Mouse (Mus musculus) lung, adult 2 months (tissue): ENCODE data around the gene Snrpd3. TPM values are rescaled to one million over a fixed set of nuclear protein-coding genes. Genes with fewer than 3 reads are reported as not detected.

Experiments used
- DNase-seq: peaks from one replicate; pipeline ENCODE4 v3.0.0; 2022
- H3K4me1 ChIP-seq: fragments of 200-500 bp; 2 replicates; pipeline ENCODE4 v1.6.1; 2011; ENCODE audit warnings: low read length; ENCODE audit not compliant: control insufficient read depth, insufficient read depth
- H3K4me3 ChIP-seq: fragments of 200-500 bp; replicated peaks from 2 replicates; pipeline ENCODE3; 2011; ENCODE audit warnings: low read depth, mild to moderate bottlenecking, control low read depth, low read length; ENCODE audit errors: extremely low read depth
- CTCF ChIP-seq: fragments of 200-500 bp; IDR thresholded peaks from 2 replicates; pipeline ENCODE4 v1.5.1; 2011; ENCODE audit warnings: mild to moderate bottlenecking, low read length, control low read depth; ENCODE audit not compliant: insufficient read depth
- POLR2A ChIP-seq: fragments of 200-500 bp; IDR thresholded peaks from 2 replicates; pipeline ENCODE4 v1.6.1; 2011; ENCODE audit warnings: low read depth, mild to moderate bottlenecking, control low read depth, low read length, borderline replicate concordance; ENCODE audit errors: extremely low read depth
- WGBS: fragments of 180-500 bp; shearing (Covaris S2); methylation state at CpG from one replicate; pipeline ENCODE4 v1.1.7; 2018; 5-methylcytosine and 5-hydroxymethylcytosine counted together
- polyA plus RNA-seq: library from polyadenylated mRNA; depleted of rRNA; stranded (reverse); fragments of >200 nt; gene quantifications from 2 replicates; pipeline ENCODE4 v1.2.3, GENCODE M21; 2012

The Snrpd3 gene
- polyA plus RNA-seq, 1 experiment = 17.2 TPM

- no peak for TF ChIP-seq CTCF
- no peak for TF ChIP-seq POLR2A
- no peak overlapping the region for H3K4me3 ChIP-seq
- no peaks in the 10 kb centered on the region for H3K4me1 ChIP-seq
- no peak for DNase-seq
- WGBS = 82% methylated on average over 13 of the region's 13 CpGs
These were observed 35.5 kb downstream of the Snrpd3 start for GRCm38 (mm10) chr10:75552701-75553450.

GRCm38 (mm10) chr10:75554090-75554489 lies 36.7 kb downstream of the Snrpd3 start:
- peaks cover under 1% of the 10 kb centered on the region; the same call in 1 of the 2 replicates for H3K4me1 ChIP-seq
- TF ChIP-seq POLR2A (no peak), CTCF (no peak)
- 88% methylated on average over 8 of the region's 8 CpGs for WGBS
- no peak overlapping the region for H3K4me3 ChIP-seq
- DNase-seq = no peak

- WGBS = 81% methylated on average over 6 of the region's 6 CpGs
- Histone ChIP-seq H3K4me1 (peaks cover 7% of the 10 kb centered on the region), H3K4me3 (no peak overlapping the region)
- no peak for DNase-seq
- TF ChIP-seq POLR2A = no peak
- no peak for TF ChIP-seq CTCF
These were observed 38.2 kb downstream of the Snrpd3 start for GRCm38 (mm10) chr10:75555557-75555956.

- TF ChIP-seq POLR2A = no peak
- TF ChIP-seq CTCF = no peak
- DNase-seq = no peak
- Histone ChIP-seq H3K4me1 (peaks cover 7% of the 10 kb centered on the region), H3K4me3 (no peak overlapping the region)
- WGBS = 63% methylated on average over 9 of the region's 9 CpGs
These were observed 38.7 kb downstream of the Snrpd3 start for GRCm38 (mm10) chr10:75556026-75556425.

- peaks cover 7% of the 10 kb centered on the region for H3K4me1 ChIP-seq
- 53% methylated on average over 3 of the region's 3 CpGs for WGBS
- H3K4me3 ChIP-seq = no peak overlapping the region
- TF ChIP-seq POLR2A = no peak
- no peak for TF ChIP-seq CTCF
- DNase-seq = no peak
These were observed 41.2 kb downstream of the Snrpd3 start for GRCm38 (mm10) chr10:75558515-75558914.

- 10% methylated on average over 14 of the region's 14 CpGs for WGBS
- no peak overlapping the region for H3K4me3 ChIP-seq
- TF ChIP-seq POLR2A (no peak), CTCF (no peak)
These were observed 41.8 kb downstream of the Snrpd3 start for GRCm38 (mm10) chr10:75559041-75559675.

GRCm38 (mm10) chr10:75559676-75560548 lies 42.6 kb downstream of the Snrpd3 start, which contains the start of gene Lrrc75b:
Gene Lrrc75b, minus strand, starts transcription at chr10:75560330.
- 1% methylated on average over 74 of the region's 75 CpGs for WGBS
- peak within 1 kb of the TSS; percentile 8 for H3K4me3 ChIP-seq
- TF ChIP-seq POLR2A (no peak), CTCF (no peak)
- H3K4me1 ChIP-seq = peaks cover 7% of the 10 kb centered on the region
- peak; percentile 30 for DNase-seq

More at GRCm38 (mm10) chr10:75559041-75559675, 41.8 kb downstream of the Snrpd3 start:
- peaks cover 7% of the 10 kb centered on the region for H3K4me1 ChIP-seq
- DNase-seq = no peak

GRCm38 (mm10) chr10:75560549-75560899 lies 43.2 kb downstream of the Snrpd3 start:
- no peak overlapping the region for H3K4me3 ChIP-seq
- DNase-seq = no peak
- H3K4me1 ChIP-seq = peaks cover 7% of the 10 kb centered on the region
- TF ChIP-seq POLR2A = no peak
- no peak for TF ChIP-seq CTCF
- 27% methylated on average over 6 of the region's 6 CpGs for WGBS

GRCm38 (mm10) chr10:75561071-75561654 lies 43.8 kb downstream of the Snrpd3 start, which contains the start of gene Ggt1:
Gene Ggt1, plus strand, starts transcription at chr10:75561604.
- 57% methylated on average over 10 of the region's 10 CpGs for WGBS
- no peak for TF ChIP-seq POLR2A
- TF ChIP-seq CTCF = no peak
- Histone ChIP-seq H3K4me3 (no peak within 1 kb of the TSS), H3K4me1 (peaks cover 7% of the 10 kb centered on the region)
- DNase-seq = no peak
